Mouse (Mus musculus) gastrocnemius, postnatal 4 days (tissue): ENCODE data around the gene Yes1. TPM values are rescaled to one million over a fixed set of nuclear protein-coding genes. Genes with fewer than 3 reads are reported as not detected.

ENCODE experiments used
- total RNA-seq, 2 experiments: library from RNA; stranded (reverse); gene quantifications; 2 replicates each; pipeline ENCODE4 v1.2.3; 2021

Gene Yes1
- total RNA-seq, 2 experiments from 2014 or later, result 30.3 to 35.0 TPM

Other genes with a start within 250 kb of the Yes1 start
- gene Ppp1cb, start 152.3 kb upstream of the Yes1 start, total RNA-seq, result 100 to 1,000 TPM; 303 to 348 TPM
- gene Pisd, start 174.5 kb downstream of the Yes1 start, total RNA-seq, result 10 to 100 TPM; 31.1 to 33.4 TPM
- gene Gm20671, start 215.9 kb downstream of the Yes1 start, total RNA-seq, result not detected
- 10 to 100 TPM; 15.0 to 15.2 TPM for gene Prr14l, start 243.1 kb downstream of the Yes1 start, total RNA-seq